Mouse (Mus musculus): Measurements from ENCODE around the gene Dph7. TPM values are rescaled to one million over a fixed set of nuclear protein-coding genes. Genes with fewer than 3 reads are reported as not detected.

The Dph7 gene
- 10 to 100 TPM in 1 of 2 experiments, 1 to 10 TPM in 1; 4.6 to 13.2 TPM for total RNA-seq (2021)
- long read RNA-seq, experiment 1, partial matches to known transcripts = 0 of 13 reads
- long read RNA-seq, experiment 1, other reads (novel, unspliced or antisense) = 9 of 13 reads
- long read RNA-seq, experiment 2, partial matches to known transcripts = 1 of 5 reads
- long read RNA-seq, experiment 2, other reads (novel, unspliced or antisense) = 1 of 5 reads

GRCm38 (mm10) chr2:24962304-24963000, at the start of gene Dph7:
Gene Dph7 (plus strand): TSS chr2:24962400.
- peak; percentile 88 to 90 for DNase-seq

GRCm38 (mm10) chr2:24912589-24912988, 49.6 kb upstream of the Dph7 start:
- no peak for DNase-seq

GRCm38 (mm10) chr2:24914762-24915161, 47.4 kb upstream of the Dph7 start:
- DNase-seq = no peak

- peak; percentile 97 to 98 for DNase-seq
Observed at GRCm38 (mm10) chr2:24918930-24919838, 43.0 kb upstream of the Dph7 start, which contains the start of gene Ehmt1. Gene Ehmt1 (minus strand): TSS chr2:24919614.

- no peak for DNase-seq
Observed at GRCm38 (mm10) chr2:24919839-24920175, 42.4 kb upstream of the Dph7 start.

GRCm38 (mm10) chr2:24923561-24923960, 38.6 kb upstream of the Dph7 start:
- DNase-seq = peak; percentile 22 to 60

GRCm38 (mm10) chr2:24925284-24925683, 36.9 kb upstream of the Dph7 start:
- DNase-seq = no peak

- no peak for DNase-seq
Observed at GRCm38 (mm10) chr2:24926345-24926964, 35.7 kb upstream of the Dph7 start.

GRCm38 (mm10) chr2:24926965-24927358, 35.2 kb upstream of the Dph7 start:
- DNase-seq = no peak

GRCm38 (mm10) chr2:24927810-24928479, 34.3 kb upstream of the Dph7 start:
- DNase-seq = peak in 1 of 2 experiments; percentile 16

- no peak for DNase-seq
Observed at GRCm38 (mm10) chr2:24929119-24929518, 33.1 kb upstream of the Dph7 start.

GRCm38 (mm10) chr2:24929593-24929992, 32.6 kb upstream of the Dph7 start:
- DNase-seq = no peak

GRCm38 (mm10) chr2:24934441-24934963, 27.7 kb upstream of the Dph7 start:
- DNase-seq = no peak

- peak; percentile 95 for DNase-seq
Observed at GRCm38 (mm10) chr2:24935057-24935796, 27.0 kb upstream of the Dph7 start, which contains the start of gene Arrdc1. Gene Arrdc1 (minus strand): TSS chr2:24935252.

GRCm38 (mm10) chr2:24942092-24942491, 20.1 kb upstream of the Dph7 start:
- DNase-seq = no peak

- DNase-seq = peak; percentile 17 to 57
Observed at GRCm38 (mm10) chr2:24944304-24944703, 17.9 kb upstream of the Dph7 start.

- peak; percentile 99 to 100 for DNase-seq
Observed at GRCm38 (mm10) chr2:24949421-24950188, 12.6 kb upstream of the Dph7 start, which contains the start of gene Zmynd19. Gene Zmynd19 (plus strand): TSS chr2:24949792.

GRCm38 (mm10) chr2:24950189-24950535, 12.0 kb upstream of the Dph7 start:
- peak in 1 of 2 experiments; percentile 38 for DNase-seq

- no peak for DNase-seq
Observed at GRCm38 (mm10) chr2:24952537-24953055, 9.6 kb upstream of the Dph7 start.

- DNase-seq = peak; percentile 53 to 71
Observed at GRCm38 (mm10) chr2:24960910-24961309, 1.3 kb upstream of the Dph7 start.

All from adrenal gland, postnatal 36 days (tissue).